Mouse (Mus musculus) heart, postnatal 0 days (tissue): ENCODE results near the gene Prim1. TPM values are rescaled to one million over a fixed set of nuclear protein-coding genes. Genes with fewer than 3 reads are reported as not detected.

ENCODE experiments used
- ATAC-seq: fragments of 200-750 bp; cut with Nextera tagmentation; 2 replicates; pipeline ENCODE4 v1.8.0; 2017; ENCODE audit warnings: low read depth, moderate number of reproducible peaks, moderate library complexity; ENCODE audit not compliant: insufficient read depth
- DNase-seq: peaks from one replicate; pipeline ENCODE4 v3.0.0-alpha.2; 2016; ENCODE audit warnings: low spot score
- H3K27ac ChIP-seq: fragments of 300-500 bp; sonication (generic); 2 replicates; pipeline ENCODE4 v1.5.1; 2014; ENCODE audit warnings: low read depth, mild to moderate bottlenecking
- H3K27me3 ChIP-seq: fragments of 300-500 bp; sonication (generic); 2 replicates; pipeline ENCODE4 v1.6.1; 2014; ENCODE audit warnings: low read length, mixed read lengths; ENCODE audit not compliant: control insufficient read depth, insufficient read depth
- H3K36me3 ChIP-seq: fragments of 300-500 bp; sonication (generic); replicated peaks from 2 replicates; pipeline ENCODE4 v1.6.1; 2014; ENCODE audit warnings: low read length, mixed read lengths; ENCODE audit not compliant: control insufficient read depth, insufficient read depth
- H3K4me1 ChIP-seq: fragments of 300-500 bp; sonication (generic); 2 replicates; pipeline ENCODE4 v1.6.1; 2014; ENCODE audit warnings: antibody characterized with exemption; ENCODE audit not compliant: control insufficient read depth, insufficient read depth
- H3K4me2 ChIP-seq: fragments of 300-500 bp; sonication (generic); 2 replicates; pipeline ENCODE4 v1.6.1; 2014; ENCODE audit warnings: low read depth, mild to moderate bottlenecking, low read length, moderate library complexity
- H3K4me3 ChIP-seq: fragments of 300-500 bp; sonication (generic); 2 replicates; pipeline ENCODE4 v1.5.1; 2014; ENCODE audit warnings: low read depth, low read length
- H3K9ac ChIP-seq: fragments of 300-500 bp; sonication (generic); replicated peaks from 2 replicates; pipeline ENCODE4 v1.6.1; 2014; ENCODE audit warnings: low read depth, low read length, mixed read lengths
- H3K9me3 ChIP-seq: fragments of 300-500 bp; sonication (generic); replicated peaks from 2 replicates; pipeline ENCODE4 v1.6.1; 2016; ENCODE audit warnings: low read length; ENCODE audit not compliant: control insufficient read depth
- CTCF ChIP-seq: IDR thresholded peaks from 2 replicates; pipeline ENCODE4 v1.5.1; 2016; ENCODE audit warnings: antibody characterized with exemption, control low read depth, low read depth
- EP300 ChIP-seq: IDR thresholded peaks from 2 replicates; pipeline ENCODE4 v1.6.1; 2016; ENCODE audit warnings: antibody characterized with exemption, low read depth
- WGBS: fragments of 180-500 bp; shearing (Covaris S2); extraction: QIAGEN DNeasy Blood & Tissue Kit; methylation state at CpG from one replicate; pipeline ENCODE4 v1.1.7; 2014; 5-methylcytosine and 5-hydroxymethylcytosine counted together
- polyA plus RNA-seq: library from polyadenylated mRNA; unstranded; fragments of >200 nt; fragmentation: Nextera tagmentation; extraction: Ambion mirVana; gene quantifications from 2 replicates; pipeline ENCODE4 v1.2.1, GENCODE M21; 2015
- total RNA-seq: library from RNA; depleted of rRNA; stranded (reverse); fragments of >200 nt; gene quantifications from 2 replicates; pipeline ENCODE4 v1.2.3, GENCODE M21; 2014; ENCODE audit warnings: low replicate concordance

The Prim1 gene
- total and polyA plus RNA-seq, 2 experiments from 2014 or later = 16.1 to 21.1 TPM

DNA sequence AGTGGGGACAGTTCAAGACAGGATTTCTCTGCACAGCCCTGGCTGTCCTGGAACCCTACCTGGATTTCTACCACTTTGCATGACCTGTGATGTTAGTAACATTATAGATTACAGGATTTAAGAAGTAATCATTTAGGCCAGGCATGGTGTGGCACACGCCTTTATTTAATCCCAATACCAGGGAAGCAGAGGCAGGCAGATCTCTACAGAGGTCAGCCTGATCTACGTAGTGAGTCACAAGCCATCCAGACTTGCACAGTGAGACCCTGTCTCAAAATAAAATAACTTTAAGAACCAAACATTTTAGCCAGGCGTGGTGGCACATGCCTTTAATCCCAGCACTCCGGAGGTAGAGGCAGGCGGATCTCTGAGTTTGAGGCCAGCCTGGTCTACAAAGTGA is 7.2 kb downstream of the Prim1 start:
- WGBS = 91% methylated on average over 5 of the region's 5 CpGs
- no peak for DNase-seq
- Histone ChIP-seq H3K27ac (no peak overlapping the region), H3K9ac (no peak overlapping the region), H3K9me3 (no peaks in the 10 kb centered on the region), H3K4me1 (no peaks in the 10 kb centered on the region), H3K36me3 (peaks cover 28% of the 10 kb centered on the region), H3K4me3 (no peak overlapping the region), H3K4me2 (no peak overlapping the region), H3K27me3 (no peaks in the 10 kb centered on the region)
- no peak for ATAC-seq
- TF ChIP-seq EP300 (no peak), CTCF (no peak)

DNA sequence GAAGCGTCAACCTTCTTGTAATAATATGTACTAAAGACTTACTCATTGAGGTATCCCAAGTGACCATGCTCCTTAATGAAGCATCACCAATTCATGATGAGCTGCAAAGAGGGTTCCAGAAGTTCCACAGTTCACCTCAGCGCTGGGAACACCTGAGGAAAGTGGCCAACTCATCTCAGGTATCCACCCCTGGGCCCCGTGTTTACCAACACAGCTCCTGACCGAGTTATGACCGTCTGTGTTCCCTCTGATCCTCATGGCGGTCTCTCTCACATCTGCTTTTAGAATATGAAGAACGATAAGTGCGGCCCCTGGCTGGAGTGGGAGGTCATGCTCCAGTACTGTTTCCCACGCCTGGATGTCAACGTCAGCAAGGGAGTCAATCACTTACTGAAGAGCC is 8.5 kb downstream of the Prim1 start:
- Histone ChIP-seq H3K4me3 (no peak overlapping the region), H3K27ac (no peak overlapping the region), H3K9me3 (no peaks in the 10 kb centered on the region), H3K4me1 (no peaks in the 10 kb centered on the region), H3K4me2 (no peak overlapping the region), H3K9ac (no peak overlapping the region), H3K36me3 (peaks cover 32% of the 10 kb centered on the region), H3K27me3 (no peaks in the 10 kb centered on the region)
- WGBS = 91% methylated on average over 10 of the region's 10 CpGs
- ATAC-seq (no peak), DNase-seq (no peak)
- no peak for TF ChIP-seq CTCF
- no peak for TF ChIP-seq EP300

- no peak overlapping the region for H3K27ac ChIP-seq
- no peaks in the 10 kb centered on the region for H3K9me3 ChIP-seq
- TF ChIP-seq CTCF = no peak
- no peak for TF ChIP-seq EP300
- no peak overlapping the region for H3K4me3 ChIP-seq
- 84% methylated on average over 7 of the region's 7 CpGs for WGBS
- peaks cover 35% of the 10 kb centered on the region for H3K36me3 ChIP-seq
- H3K27me3 ChIP-seq = no peaks in the 10 kb centered on the region
- no peak overlapping the region for H3K9ac ChIP-seq
- no peaks in the 10 kb centered on the region for H3K4me1 ChIP-seq
- no peak overlapping the region for H3K4me2 ChIP-seq
- ATAC-seq (no peak), DNase-seq (no peak)
Observed at GRCm38 (mm10) chr10:128029931-128030330, 15.0 kb downstream of the Prim1 start.

GRCm38 (mm10) chr10:128030860-128031259 is 15.9 kb downstream of the Prim1 start:
- TF ChIP-seq EP300 (no peak), CTCF (no peak)
- no peak overlapping the region for H3K4me2 ChIP-seq
- ATAC-seq = no peak
- H3K36me3 ChIP-seq = peaks cover 35% of the 10 kb centered on the region
- DNase-seq = no peak
- H3K4me1 ChIP-seq = no peaks in the 10 kb centered on the region
- H3K27ac ChIP-seq = no peak overlapping the region; the same call in 1 of the 2 replicates
- H3K4me3 ChIP-seq = no peak overlapping the region
- H3K9me3 ChIP-seq = no peaks in the 10 kb centered on the region
- H3K9ac ChIP-seq = no peak overlapping the region
- H3K27me3 ChIP-seq = no peaks in the 10 kb centered on the region
- 50% methylated on average over 2 of the region's 2 CpGs for WGBS

DNA sequence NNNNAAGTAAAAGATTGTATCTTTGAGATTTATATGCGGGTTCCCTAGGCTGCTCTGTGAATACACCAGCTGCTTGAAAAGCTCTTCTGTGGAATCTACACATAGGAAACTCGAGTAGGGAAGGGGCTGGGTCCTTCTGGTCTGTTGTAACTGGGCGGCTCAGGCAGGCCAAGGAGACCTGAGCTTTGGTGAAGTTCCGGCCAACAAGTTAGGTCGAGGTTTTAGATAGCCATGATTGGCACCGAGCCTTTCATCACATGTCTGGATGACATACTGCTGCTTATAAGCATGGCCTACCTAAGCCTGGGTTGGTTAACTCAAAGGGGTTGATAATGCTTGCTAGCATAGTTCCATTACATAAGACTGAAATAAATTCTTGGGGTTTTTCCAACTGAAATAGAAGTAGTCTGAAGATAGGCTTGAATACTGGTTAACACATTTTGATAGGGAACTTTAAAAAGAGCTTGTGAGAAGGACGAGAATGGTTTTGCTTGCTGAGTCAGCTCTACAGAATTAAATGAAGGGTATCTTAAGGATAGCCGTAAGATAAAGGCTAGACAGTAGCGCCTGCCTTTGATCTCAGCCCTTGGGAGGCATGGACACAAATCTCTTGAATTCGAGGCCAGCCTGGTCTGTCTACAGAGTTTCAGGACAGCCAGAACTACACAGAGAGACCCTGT is 21.9 kb downstream of the Prim1 start:
- peaks cover 18% of the 10 kb centered on the region for H3K4me1 ChIP-seq

GRCm38 (mm10) chr10:128037921-128038320 is 23.0 kb downstream of the Prim1 start:
- no peak for ATAC-seq

More for the DNA sequence above, 21.9 kb downstream of the Prim1 start:
- peak overlapping the region; percentile 98 for H3K27ac ChIP-seq
- DNase-seq (peak; percentile 90), ATAC-seq (peak; percentile 62)
- peaks cover 33% of the 10 kb centered on the region for H3K36me3 ChIP-seq
- TF ChIP-seq CTCF (no peak), EP300 (peak; percentile 67)
- H3K9me3 ChIP-seq = no peaks in the 10 kb centered on the region
- WGBS = 2% methylated on average over 10 of the region's 10 CpGs
- H3K27me3 ChIP-seq = no peaks in the 10 kb centered on the region
- peak overlapping the region; percentile 91 for H3K4me3 ChIP-seq
- peak overlapping the region; percentile 98 for H3K9ac ChIP-seq
- H3K4me2 ChIP-seq = peak overlapping the region; percentile 74

More at GRCm38 (mm10) chr10:128037921-128038320, 23.0 kb downstream of the Prim1 start:
- no peaks in the 10 kb centered on the region for H3K27me3 ChIP-seq
- no peak for TF ChIP-seq CTCF
- TF ChIP-seq EP300 = no peak
- H3K36me3 ChIP-seq = peaks cover 36% of the 10 kb centered on the region
- H3K4me3 ChIP-seq = peak overlapping the region; percentile 13; the same call in 1 of the 2 replicates
- no peak for DNase-seq
- no peaks in the 10 kb centered on the region for H3K9me3 ChIP-seq
- peaks cover 18% of the 10 kb centered on the region for H3K4me1 ChIP-seq
- no peak overlapping the region for H3K27ac ChIP-seq
- H3K9ac ChIP-seq = no peak overlapping the region; the same call in 1 of the 2 replicates
- peak overlapping the region; percentile 74 for H3K4me2 ChIP-seq
- 49% methylated on average over 3 of the region's 3 CpGs for WGBS
